Mouse (Mus musculus): Measurements from ENCODE around the gene Cenpf. TPM values are rescaled to one million over a fixed set of nuclear protein-coding genes. Genes with fewer than 3 reads are reported as not detected.
"Not testable (repeated sequence)": the region's sequence is repeated elsewhere in the genome, so short reads cannot be mapped to it uniquely, and the experiment has no call there.

Cenpf gene
- total RNA-seq, 2 experiments from 2014 or later = 0.48 to 0.53 TPM

GRCm38 (mm10) chr1:189698416-189698815, 10.5 kb upstream of the Cenpf start:
- no peak for DNase-seq (ENCODE audit: low spot score in 2 of 2)
- intact Hi-C loops (cut with DNase I) = no loop called here

- intact Hi-C loops (cut with DNase I) = no loop called here
Observed at GRCm38 (mm10) chr1:189695321-189695720, 7.4 kb upstream of the Cenpf start.

GRCm38 (mm10) chr1:189694391-189694790, 6.5 kb upstream of the Cenpf start:
- DNase-seq (ENCODE audit: low spot score in 2 of 2) = no peak
- intact Hi-C loops (cut with DNase I) = no loop called here

More at GRCm38 (mm10) chr1:189695321-189695720, 7.4 kb upstream of the Cenpf start:
- no peak for DNase-seq (ENCODE audit: low spot score in 2 of 2)

- intact Hi-C loops (cut with DNase I); DNase-seq (ENCODE audit: low spot score in 2 of 2): not testable (repeated sequence)
Observed at GRCm38 (mm10) chr1:189692442-189692841, 4.6 kb upstream of the Cenpf start.

GRCm38 (mm10) chr1:189689050-189689833, 1.4 kb upstream of the Cenpf start:
- intact Hi-C loops (cut with DNase I) = no loop called here
- no peak for DNase-seq (ENCODE audit: low spot score in 2 of 2)

GRCm38 (mm10) chr1:189688388-189688750, 483 bp upstream of the Cenpf start:
- no peak for DNase-seq (ENCODE audit: low spot score in 2 of 2)
- intact Hi-C loops (cut with DNase I) = no loop called here

GRCm38 (mm10) chr1:189686025-189686424, 1.9 kb downstream of the Cenpf start:
- intact Hi-C loops (cut with DNase I) = no loop called here
- DNase-seq (ENCODE audit: low spot score in 2 of 2) = no peak

- DNase-seq (ENCODE audit: low spot score in 2 of 2) = no peak
- intact Hi-C loops (cut with DNase I) = no loop called here
Observed at GRCm38 (mm10) chr1:189684786-189685415, 3.0 kb downstream of the Cenpf start.

- intact Hi-C loops (cut with DNase I) = no loop called here
- DNase-seq (ENCODE audit: low spot score in 2 of 2) = no peak
Observed at GRCm38 (mm10) chr1:189679555-189679954, 8.3 kb downstream of the Cenpf start.

GRCm38 (mm10) chr1:189675953-189676352, 11.9 kb downstream of the Cenpf start:
- intact Hi-C loops (cut with DNase I) = loop anchor here (2.0 kb wide), 1 partner anchor 649 kb away; no protein-coding TSS in a partner anchor
- no peak for DNase-seq (ENCODE audit: low spot score in 2 of 2)

- DNase-seq (ENCODE audit: low spot score in 2 of 2) = peak; percentile 24 to 39
- intact Hi-C loops (cut with DNase I) = loop anchor here (2.0 kb wide), 1 partner anchor 649 kb away; no protein-coding TSS in a partner anchor
Observed at GRCm38 (mm10) chr1:189675421-189675820, 12.5 kb downstream of the Cenpf start.

- intact Hi-C loops (cut with DNase I) = no loop called here
- DNase-seq (ENCODE audit: low spot score in 2 of 2) = no peak
Observed at GRCm38 (mm10) chr1:189665966-189666365, 21.9 kb downstream of the Cenpf start.

- intact Hi-C loops (cut with DNase I) = no loop called here
- no peak for DNase-seq (ENCODE audit: low spot score in 2 of 2)
Observed at GRCm38 (mm10) chr1:189664873-189665144, 23.1 kb downstream of the Cenpf start.

- intact Hi-C loops (cut with DNase I) = no loop called here
Observed at GRCm38 (mm10) chr1:189664061-189664872, 23.6 kb downstream of the Cenpf start.

GRCm38 (mm10) chr1:189663437-189663836, 24.4 kb downstream of the Cenpf start:
- DNase-seq (ENCODE audit: low spot score in 2 of 2) = peak; percentile 26 to 44
- intact Hi-C loops (cut with DNase I) = no loop called here

More at GRCm38 (mm10) chr1:189664061-189664872, 23.6 kb downstream of the Cenpf start:
- DNase-seq (ENCODE audit: low spot score in 2 of 2) = no peak

GRCm38 (mm10) chr1:189661856-189662255, 26.0 kb downstream of the Cenpf start:
- intact Hi-C loops (cut with DNase I) = no loop called here
- peak; percentile 44 to 57 for DNase-seq (ENCODE audit: low spot score in 2 of 2)

- intact Hi-C loops (cut with DNase I) = no loop called here
- DNase-seq (ENCODE audit: low spot score in 2 of 2) = no peak
Observed at GRCm38 (mm10) chr1:189657406-189657805, 30.5 kb downstream of the Cenpf start.

- no peak for DNase-seq (ENCODE audit: low spot score in 2 of 2)
- intact Hi-C loops (cut with DNase I) = no loop called here
Observed at GRCm38 (mm10) chr1:189653746-189654145, 34.1 kb downstream of the Cenpf start.

GRCm38 (mm10) chr1:189646597-189646996, 41.3 kb downstream of the Cenpf start:
- peak; percentile 6 to 28 for DNase-seq (ENCODE audit: low spot score in 2 of 2)
- intact Hi-C loops (cut with DNase I) = loop anchor here (5.0 kb wide), 1 partner anchor 619 kb away; no protein-coding TSS in a partner anchor

- intact Hi-C loops (cut with DNase I) = loop anchor here (5.0 kb wide), 1 partner anchor 618 kb away; no protein-coding TSS in a partner anchor
- peak in 1 of 2 experiments; percentile 23 for DNase-seq (ENCODE audit: low spot score in 2 of 2)
Observed at GRCm38 (mm10) chr1:189645371-189645770, 42.5 kb downstream of the Cenpf start.

Data from left cerebral cortex, postnatal 25 days (tissue).